In the genomic region with DNA sequence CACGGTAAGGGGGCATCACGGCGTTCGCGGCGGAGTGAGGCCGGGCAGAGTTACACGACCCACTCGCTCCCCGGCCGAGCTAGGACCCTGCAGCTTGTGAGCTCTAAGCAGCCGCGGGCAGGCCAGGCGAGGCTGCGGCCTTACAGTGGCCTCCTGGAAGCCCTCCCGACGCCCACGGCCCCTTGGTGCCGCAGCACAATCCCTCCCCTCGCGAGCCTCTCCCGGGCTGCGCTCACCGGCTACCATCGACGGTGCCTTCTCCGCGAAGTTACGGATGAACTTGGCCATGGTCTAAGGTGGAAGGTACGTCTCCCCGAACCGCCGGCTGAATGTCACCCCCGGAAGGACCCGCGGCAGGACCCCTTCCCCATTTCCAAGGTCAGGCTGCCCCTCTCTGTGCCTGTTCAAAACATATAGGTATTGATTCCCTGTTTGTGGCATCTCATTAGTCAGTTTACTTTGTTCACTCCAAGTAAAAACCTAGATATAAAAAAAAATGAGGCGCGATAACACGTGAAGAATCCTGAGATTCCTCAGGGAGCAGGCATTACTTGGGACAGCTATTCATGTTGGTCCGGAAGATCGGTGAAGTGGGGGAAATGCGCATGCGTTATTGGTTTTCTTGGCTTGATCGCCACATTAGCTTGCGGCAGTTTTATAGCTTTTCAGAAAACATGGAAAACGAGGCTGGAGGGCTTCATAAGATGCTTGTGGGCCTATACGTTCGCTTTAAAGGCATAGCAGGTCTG, we compare ENCODE assay signal across 8 mouse cellular contexts. TPM values are rescaled to one million over a fixed set of nuclear protein-coding genes. Genes with fewer than 3 reads are reported as not detected.
DNase-seq lines count a peak whose midpoint lies in the region; ATAC-seq lines count a peak whose summit lies in the region.

TSS of gene Atp5l (minus strand) at position 369 of the 749 bp plus-strand sequence.

- WGBS in lung, embryonic 16.5 days: under 1% methylated on average over 48 of the region's 48 CpGs

- H3K4me1 ChIP-seq in lung, embryonic 16.5 days (replicated peaks; ENCODE audit: control insufficient read depth, insufficient read depth, low read length): peaks cover 5% of the 10 kb centered on the region

- H3K27me3 ChIP-seq in lung, embryonic 16.5 days (ENCODE audit: control insufficient read depth, insufficient read depth, low read depth, low read length): no peaks in the 10 kb centered on the region

- H3K36me3 ChIP-seq in lung, embryonic 16.5 days (ENCODE audit: control insufficient read depth, insufficient read depth, low read length): no peaks in the 10 kb centered on the region

- peak; percentile 96 for DNase-seq in MEL-GATA-1-ER (ENCODE audit: extremely low read depth, low read depth)
- DNase-seq in cerebellum, adult 8-10 months: peak; percentile 91
- DNase-seq in forelimb bud, embryonic 11.5 days (ENCODE audit: low read depth, low spot score): peak; percentile 97
- DNase-seq in layer of hippocampus, adult 9-10 months (ENCODE audit: low spot score): peak; percentile 92
- peak; percentile 68 for DNase-seq in ovary, postnatal 10 days (ENCODE audit: low spot score)
- peak; percentile 68 to 83 for DNase-seq in thymus, postnatal 10 days (ENCODE audit: low spot score in 2 of 2)

- H3K4me2 ChIP-seq in lung, embryonic 16.5 days (ENCODE audit: low read depth, low read length): peak within 1 kb of the TSS; percentile 80

- peak; percentile 83 to 91 for ATAC-seq in hematopoietic stem cell, adult 5-6 weeks (replicated peaks in 1 of 2; ENCODE audit: insufficient read depth in 1 of 2, low FRiP score in 2 of 2, low TSS enrichment in 1 of 2, low read depth in 1 of 2, poor library complexity in 2 of 2, severe bottlenecking in 2 of 2)
- ATAC-seq in lung, embryonic 16.5 days (ENCODE audit: low read depth): peak; percentile 93

- peak within 1 kb of the TSS; percentile 91 for H3K27ac ChIP-seq in lung, embryonic 16.5 days (ENCODE audit: low read length)

- peak within 1 kb of the TSS; percentile 87 for H3K4me3 ChIP-seq in lung, embryonic 16.5 days (ENCODE audit: low read length)

- peak within 1 kb of the TSS; percentile 90 for H3K9ac ChIP-seq in lung, embryonic 16.5 days (ENCODE audit: low read length)

- no peaks in the 10 kb centered on the region for H3K9me3 ChIP-seq in lung, embryonic 16.5 days (ENCODE audit: control insufficient read depth, low read length)

RNA-seq across cellular contexts. Expression of gene Atp5l, which starts in this region (rescaled TPM):
- total RNA-seq in hematopoietic stem cell, adult 5-6 weeks (2017): 93.3 and 114 TPM in 2 replicates
- 641 and 656 TPM in 2 replicates for polyA plus RNA-seq in lung, embryonic 16.5 days (2015; fragmentation: Nextera tagmentation; extraction: Ambion mirVana)

Comparison
In these comparisons a context has a peak if more than half of its experiments do, and no peak if none do; other contexts are left out.
1. Peak in every context shown above with its lines: DNase-seq, ATAC-seq, H3K4me3 ChIP-seq and H3K27ac ChIP-seq.